Mouse (Mus musculus) midbrain, embryonic 16.5 days (tissue): ENCODE measurements around the gene Crlf1. TPM values are rescaled to one million over a fixed set of nuclear protein-coding genes. Genes with fewer than 3 reads are reported as not detected.
A peak's percentile ranks its signal among the peaks of the same experiment; 100 is the strongest.

Source experiments
- ATAC-seq: fragments of 200-750 bp; cut with Nextera tagmentation; 2 replicates; pipeline ENCODE4 v1.8.0; 2017; ENCODE audit warnings: moderate TSS enrichment
- H3K27ac ChIP-seq: fragments of 300-500 bp; sonication (generic); 2 replicates; pipeline ENCODE4 v1.5.1; 2014; ENCODE audit warnings: mild to moderate bottlenecking, low read length, mixed read lengths
- H3K27me3 ChIP-seq: fragments of 300-500 bp; sonication (generic); 2 replicates; pipeline ENCODE4 v1.6.1; 2014; ENCODE audit warnings: low read depth, low read length, mixed read lengths; ENCODE audit not compliant: control insufficient read depth, insufficient read depth
- H3K36me3 ChIP-seq: fragments of 300-500 bp; sonication (generic); 2 replicates; pipeline ENCODE4 v1.6.1; 2014; ENCODE audit warnings: mild to moderate bottlenecking, low read length, moderate library complexity, mixed read lengths; ENCODE audit not compliant: control insufficient read depth, insufficient read depth
- H3K4me1 ChIP-seq: fragments of 300-500 bp; sonication (generic); 2 replicates; pipeline ENCODE4 v1.6.1; 2014; ENCODE audit warnings: mild to moderate bottlenecking, low read length, mixed read lengths; ENCODE audit not compliant: control insufficient read depth, insufficient read depth
- H3K4me2 ChIP-seq: fragments of 300-500 bp; sonication (generic); 2 replicates; pipeline ENCODE4 v1.6.1; 2014; ENCODE audit warnings: mild to moderate bottlenecking, low read length, mixed read lengths
- H3K4me3 ChIP-seq: fragments of 300-500 bp; sonication (generic); 2 replicates; pipeline ENCODE4 v1.5.1; 2014; ENCODE audit warnings: low read depth, mild to moderate bottlenecking, low read length, moderate library complexity, mixed read lengths
- H3K9ac ChIP-seq: fragments of 300-500 bp; sonication (generic); 2 replicates; pipeline ENCODE4 v1.6.1; 2014; ENCODE audit warnings: low read depth, low read length, mixed read lengths
- H3K9me3 ChIP-seq: fragments of 300-500 bp; sonication (generic); replicated peaks from 2 replicates; pipeline ENCODE4 v1.6.1; 2014; ENCODE audit warnings: mild to moderate bottlenecking, low read length, mixed read lengths; ENCODE audit not compliant: control insufficient read depth, poor library complexity, severe bottlenecking
- WGBS: fragments of 180-500 bp; shearing (Covaris S2); extraction: QIAGEN DNeasy Blood & Tissue Kit; methylation state at CpG from one replicate; pipeline ENCODE4 v1.1.7; 2014; 5-methylcytosine and 5-hydroxymethylcytosine counted together
- polyA plus RNA-seq: library from polyadenylated mRNA; unstranded; fragments of >200 nt; fragmentation: Nextera tagmentation; extraction: Ambion mirVana; gene quantifications from 2 replicates; pipeline ENCODE4 v1.2.1, GENCODE M21; 2015

The Crlf1 gene
- polyA plus RNA-seq, 1 experiment from 2014 or later = 6.3 TPM

DNA sequence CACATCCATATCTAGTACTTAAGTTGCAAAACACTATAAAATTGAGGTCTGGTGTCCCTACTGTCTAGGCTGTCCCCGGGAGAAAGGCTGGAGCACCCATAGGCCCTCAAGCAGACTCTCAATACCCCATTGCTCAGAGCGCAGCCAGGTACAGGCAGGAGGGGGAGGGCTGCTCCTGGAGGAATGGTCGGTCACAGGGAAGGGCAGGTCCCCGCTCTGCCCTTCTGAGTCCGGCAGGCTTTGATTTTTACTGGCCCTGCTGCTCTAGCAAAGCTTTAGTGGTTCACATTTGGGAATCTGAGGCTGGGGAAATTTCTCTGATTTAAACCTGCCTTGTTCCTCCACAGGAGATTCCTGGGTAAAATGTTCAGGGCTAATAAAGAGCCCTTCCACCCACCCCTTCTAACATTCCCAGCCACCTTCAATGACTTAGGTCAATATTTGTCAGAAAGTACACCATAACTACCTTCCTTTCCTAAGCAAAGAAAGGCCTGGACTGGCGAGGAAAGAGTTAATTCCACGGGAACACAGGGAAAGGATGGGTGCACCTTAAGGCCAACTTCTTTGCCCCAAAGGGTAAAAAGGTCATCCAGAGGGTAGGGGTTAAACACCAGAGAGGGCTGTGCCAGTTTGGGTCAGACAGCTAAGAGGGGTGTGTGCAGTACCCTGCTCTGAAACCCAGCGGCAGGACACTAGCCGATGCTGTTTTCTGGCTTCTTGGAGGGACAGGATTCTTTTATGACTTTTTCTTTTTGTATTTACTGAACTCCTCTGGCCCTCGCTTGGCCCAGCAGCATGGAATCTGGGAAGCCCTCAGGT, 2.7 kb upstream of the Crlf1 start:
- WGBS = 6% methylated on average over 10 of the region's 10 CpGs
- no peak overlapping the region for H3K27ac ChIP-seq
- no peaks in the 10 kb centered on the region for H3K36me3 ChIP-seq
- H3K9me3 ChIP-seq = no peaks in the 10 kb centered on the region
- H3K4me2 ChIP-seq = no peak overlapping the region
- no peak for ATAC-seq
- peaks cover 46% of the 10 kb centered on the region for H3K4me1 ChIP-seq
- no peak overlapping the region for H3K4me3 ChIP-seq
- H3K9ac ChIP-seq = no peak overlapping the region
- H3K27me3 ChIP-seq = peaks cover 65% of the 10 kb centered on the region

DNA sequence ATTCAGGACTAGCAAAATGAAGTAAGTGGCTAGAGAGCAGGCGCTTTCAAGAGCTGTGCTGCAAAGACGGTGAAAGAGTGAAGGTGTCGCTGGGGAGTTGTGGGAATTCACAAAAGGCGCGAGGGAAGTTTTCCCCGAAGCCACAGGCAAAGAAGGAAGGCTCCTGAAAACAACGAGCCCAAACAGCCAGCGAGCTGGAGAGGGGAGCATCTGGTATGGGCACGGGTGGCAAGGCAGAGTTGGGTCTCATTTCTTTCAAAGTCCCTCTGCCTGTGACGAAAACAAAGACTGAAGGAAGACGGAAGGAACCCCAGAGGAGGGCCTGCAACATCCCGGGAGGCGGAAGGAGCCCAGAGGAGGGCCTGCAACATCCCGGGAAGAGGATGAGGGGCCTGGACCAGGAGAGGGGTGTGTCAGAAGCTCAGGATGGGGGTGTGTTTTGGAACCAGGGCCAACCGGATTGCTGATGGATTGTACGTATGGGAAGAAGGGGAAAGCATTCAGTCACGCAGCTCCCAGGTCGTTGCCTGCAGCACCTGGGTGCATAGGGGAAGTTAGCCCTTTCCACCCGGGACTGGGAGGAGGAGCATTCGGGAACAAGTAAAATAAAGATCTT, 2.0 kb upstream of the Crlf1 start:
- no peak overlapping the region for H3K4me2 ChIP-seq
- ATAC-seq = no peak
- H3K36me3 ChIP-seq = no peaks in the 10 kb centered on the region
- H3K9me3 ChIP-seq = no peaks in the 10 kb centered on the region
- H3K4me1 ChIP-seq = peaks cover 46% of the 10 kb centered on the region
- no peak overlapping the region for H3K9ac ChIP-seq
- no peak overlapping the region for H3K27ac ChIP-seq
- 2% methylated on average over 20 of the region's 20 CpGs for WGBS
- no peak overlapping the region for H3K4me3 ChIP-seq
- H3K27me3 ChIP-seq = peaks cover 64% of the 10 kb centered on the region

DNA sequence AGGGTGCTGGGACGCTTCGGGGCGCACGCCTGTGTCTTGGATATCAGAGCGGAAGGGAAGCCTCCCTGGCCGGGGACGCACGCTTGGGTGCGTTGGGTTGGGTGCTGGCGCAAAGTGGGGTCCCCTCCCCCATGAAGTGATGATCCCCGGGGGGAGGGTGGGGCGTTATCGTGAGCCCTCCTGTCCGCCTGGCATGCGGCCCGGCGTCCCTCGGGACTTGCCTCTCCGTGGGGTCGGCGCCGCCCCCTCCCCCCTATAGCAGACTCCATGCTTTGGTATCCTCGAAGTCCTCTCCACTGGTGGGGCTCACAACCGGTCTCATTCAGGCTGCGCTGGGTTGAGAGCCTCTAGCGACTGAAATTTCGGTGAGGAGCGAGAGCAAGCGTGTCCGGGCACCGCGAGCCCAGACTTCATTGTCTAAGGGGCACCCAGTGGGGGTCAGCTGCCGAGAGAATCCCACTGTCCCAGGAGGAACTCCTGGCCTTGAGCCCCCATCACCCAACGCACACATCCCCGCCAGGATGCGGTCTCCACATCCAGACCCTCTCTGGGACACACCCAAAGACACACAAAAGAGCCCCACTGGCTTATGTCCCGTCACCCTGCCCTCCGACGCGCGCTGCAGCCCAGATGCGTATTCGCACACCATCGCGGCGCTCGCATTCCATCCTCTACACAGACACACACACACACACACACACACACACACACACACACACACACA, 896 bp downstream of the Crlf1 start:
- Histone ChIP-seq H3K27me3 (peaks cover 87% of the 10 kb centered on the region), H3K36me3 (no peaks in the 10 kb centered on the region), H3K4me2 (peak overlapping the region; percentile 62), H3K9ac (no peak overlapping the region; the same call in 1 of the 2 replicates), H3K4me1 (peaks cover 26% of the 10 kb centered on the region), H3K9me3 (no peaks in the 10 kb centered on the region), H3K27ac (no peak overlapping the region), H3K4me3 (peak overlapping the region; percentile 38)
- 2% methylated on average over 45 of the region's 47 CpGs for WGBS
- no peak for ATAC-seq

DNA sequence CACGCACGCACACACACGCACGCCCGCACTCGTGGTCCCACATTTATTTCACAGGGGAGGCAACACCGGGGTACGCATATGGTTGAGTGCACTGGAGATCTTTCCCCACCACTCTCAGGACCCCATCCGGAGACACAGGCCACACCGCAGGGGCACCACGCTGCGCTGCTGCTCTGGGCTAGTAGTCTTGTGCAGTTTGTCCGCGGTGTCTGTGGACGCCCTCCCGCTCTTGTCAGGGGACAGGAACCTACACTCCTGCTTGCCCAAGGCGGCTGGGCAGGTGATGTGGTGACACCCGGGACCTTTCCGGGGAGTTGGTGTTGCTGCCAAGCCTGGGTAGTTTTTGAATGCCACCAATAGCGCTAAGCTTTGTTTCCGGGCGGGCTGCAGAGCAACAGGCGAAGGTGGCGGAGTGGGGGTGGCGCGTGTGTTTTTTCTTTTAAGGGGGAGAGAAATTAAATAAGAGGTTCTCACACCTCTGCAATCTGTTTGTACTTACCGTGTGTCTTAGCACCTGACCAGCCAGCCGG, 1.5 kb downstream of the Crlf1 start:
- Histone ChIP-seq H3K9ac (no peak overlapping the region), H3K4me3 (no peak overlapping the region; the same call in 1 of the 2 replicates), H3K4me2 (peak overlapping the region; percentile 62; the same call in 1 of the 2 replicates), H3K9me3 (no peaks in the 10 kb centered on the region), H3K27me3 (peaks cover 86% of the 10 kb centered on the region), H3K27ac (no peak overlapping the region), H3K36me3 (no peaks in the 10 kb centered on the region), H3K4me1 (peaks cover 22% of the 10 kb centered on the region)
- no peak for ATAC-seq
- WGBS = 4% methylated on average over 28 of the region's 28 CpGs

DNA sequence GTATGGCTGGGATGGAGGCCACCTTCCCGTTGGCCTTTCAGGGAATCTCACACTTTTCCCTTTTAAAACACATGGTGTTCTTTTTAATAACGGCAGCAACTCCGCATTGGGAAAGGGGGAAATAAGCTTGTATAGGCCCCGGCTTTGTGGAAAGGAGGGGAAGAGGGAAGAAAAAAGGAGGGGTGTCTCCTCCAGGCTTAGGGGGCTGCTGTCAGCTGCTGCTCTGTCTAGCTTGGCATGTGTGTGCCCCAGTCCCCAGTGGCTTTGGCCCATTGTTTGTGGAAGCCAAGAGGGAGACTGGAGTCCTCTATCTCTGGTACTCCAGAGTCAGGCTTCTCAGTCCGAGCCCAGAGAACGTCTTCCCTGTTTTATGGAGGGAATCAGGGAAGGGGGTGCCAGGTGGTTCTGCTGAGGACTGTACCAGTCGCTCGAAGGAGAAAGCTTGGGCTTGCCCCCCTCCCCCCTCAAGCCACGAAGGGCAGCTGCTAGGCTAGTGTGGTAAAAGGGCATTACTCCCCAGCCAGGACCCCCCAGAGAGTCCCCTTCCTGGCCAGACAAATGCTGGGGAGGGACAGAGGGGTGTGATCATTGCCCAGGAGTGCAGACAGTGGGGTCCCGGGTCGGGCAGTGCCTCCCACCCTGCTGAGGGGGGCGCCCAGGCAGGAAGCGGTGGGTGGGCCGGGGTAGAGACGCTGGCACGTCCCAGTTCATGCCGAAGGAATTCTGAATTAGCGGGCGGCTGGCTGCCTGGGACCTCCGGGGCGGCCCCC, 2.2 kb downstream of the Crlf1 start:
- Histone ChIP-seq H3K27me3 (peaks cover 87% of the 10 kb centered on the region), H3K4me1 (peaks cover 20% of the 10 kb centered on the region), H3K27ac (no peak overlapping the region), H3K9ac (no peak overlapping the region; the same call in 1 of the 2 replicates), H3K4me2 (no peak overlapping the region), H3K36me3 (no peaks in the 10 kb centered on the region), H3K4me3 (no peak overlapping the region), H3K9me3 (no peaks in the 10 kb centered on the region)
- WGBS = 0% methylated on average over 21 of the region's 21 CpGs
- 0 out of 2 replicates have a peak, but pooled peaks have one; percentile 12 for ATAC-seq

DNA sequence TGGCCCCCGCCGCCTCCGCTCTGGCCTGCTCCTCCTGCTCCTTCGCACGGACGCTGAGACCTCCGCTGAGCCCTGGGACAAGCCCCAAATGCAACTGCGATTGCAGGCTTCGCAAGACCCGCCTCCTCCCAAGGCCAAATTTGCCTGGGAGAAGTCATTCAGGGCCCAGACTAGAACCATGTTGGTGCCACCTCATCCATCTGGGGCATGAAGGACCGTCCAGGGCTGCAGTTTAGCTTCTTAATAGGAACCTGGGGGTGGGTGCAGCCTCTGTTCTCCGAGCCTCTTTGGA, 2.8 kb downstream of the Crlf1 start:
- no peaks in the 10 kb centered on the region for H3K9me3 ChIP-seq
- H3K4me3 ChIP-seq = no peak overlapping the region
- 4% methylated on average over 12 of the region's 12 CpGs for WGBS
- peaks cover 20% of the 10 kb centered on the region for H3K4me1 ChIP-seq
- no peak for ATAC-seq
- H3K4me2 ChIP-seq = no peak overlapping the region
- no peak overlapping the region for H3K27ac ChIP-seq
- H3K27me3 ChIP-seq = peaks cover 87% of the 10 kb centered on the region
- H3K9ac ChIP-seq = no peak overlapping the region; the same call in 1 of the 2 replicates
- no peaks in the 10 kb centered on the region for H3K36me3 ChIP-seq

DNA sequence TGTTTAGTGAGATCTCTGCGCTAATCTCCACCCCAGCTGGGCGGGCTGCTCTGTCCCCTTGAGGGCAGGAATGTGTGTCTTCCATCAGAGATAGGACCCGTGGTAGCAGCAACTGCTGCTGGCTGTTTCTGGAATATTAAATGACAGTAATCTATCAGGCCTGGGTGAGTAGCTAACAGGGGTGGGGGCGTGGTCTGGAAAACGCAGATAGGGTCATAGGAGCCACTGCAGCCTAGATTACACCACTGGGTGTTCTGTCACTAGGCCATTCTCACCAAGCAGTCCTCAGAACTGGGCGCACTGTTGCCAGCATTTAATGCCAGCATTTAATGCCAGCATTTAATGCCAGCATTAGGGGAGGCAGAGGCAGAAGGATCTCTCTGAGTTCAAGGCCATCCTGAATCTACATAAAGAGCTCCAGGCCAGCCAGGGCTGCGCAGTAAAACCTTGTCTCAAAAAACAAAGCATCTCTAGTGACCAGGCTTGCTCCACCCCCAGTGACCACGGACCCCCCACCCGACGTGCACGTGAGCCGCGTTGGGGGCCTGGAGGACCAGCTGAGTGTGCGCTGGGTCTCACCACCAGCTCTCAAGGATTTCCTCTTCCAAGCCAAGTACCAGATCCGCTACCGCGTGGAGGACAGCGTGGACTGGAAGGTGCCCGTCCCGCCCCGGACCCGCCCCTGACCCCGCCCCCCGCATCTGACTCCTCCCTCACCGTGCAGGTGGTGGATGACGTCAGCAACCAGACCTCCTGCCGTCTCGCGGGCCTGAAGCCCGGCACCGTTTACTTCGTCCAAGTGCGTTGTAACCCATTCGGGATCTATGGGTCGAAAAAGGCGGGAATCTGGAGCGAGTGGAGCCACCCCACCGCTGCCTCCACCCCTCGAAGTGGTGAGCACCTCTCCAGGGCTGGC, 7.7 kb downstream of the Crlf1 start:
- H3K9ac ChIP-seq = 0 out of 2 replicates have a peak overlapping the region, but pooled peaks have one; percentile 5
- H3K4me1 ChIP-seq = peaks cover 20% of the 10 kb centered on the region
- H3K4me2 ChIP-seq = peak overlapping the region; percentile 30
- H3K36me3 ChIP-seq = peaks cover 7% of the 10 kb centered on the region; the same call in 1 of the 2 replicates
- no peaks in the 10 kb centered on the region for H3K9me3 ChIP-seq
- ATAC-seq = no peak
- whole genome bisulfite sequencing = 7% methylated on average over 36 of the region's 39 CpGs
- H3K27me3 ChIP-seq = peaks cover 81% of the 10 kb centered on the region
- no peak overlapping the region for H3K27ac ChIP-seq
- peak overlapping the region; percentile 12; the same call in 1 of the 2 replicates for H3K4me3 ChIP-seq
